Mouse (Mus musculus): Measurements from ENCODE around the gene Cntn4. TPM values are rescaled to one million over a fixed set of nuclear protein-coding genes. Genes with fewer than 3 reads are reported as not detected.

Gene Cntn4
- polyA plus RNA-seq, 1 experiment from 2014 or later = 34.0 TPM

- Histone ChIP-seq H3K4me1 (replicated peaks; ENCODE audit: control insufficient read depth, insufficient read depth, low read length) (no peaks in the 10 kb centered on the region), H3K4me3 (replicated peaks; ENCODE audit: low read length) (no peak overlapping the region), H3K27ac (no peak overlapping the region), H3K9ac (no peak overlapping the region), H3K4me2 (replicated peaks) (no peak overlapping the region), H3K9me3 (ENCODE audit: control insufficient read depth, low read length) (no peaks in the 10 kb centered on the region), H3K36me3 (replicated peaks; ENCODE audit: control insufficient read depth, insufficient read depth) (no peaks in the 10 kb centered on the region), H3K27me3 (ENCODE audit: control insufficient read depth, insufficient read depth, low read length) (no peaks in the 10 kb centered on the region)
- DNase-seq (ENCODE audit: low spot score) (no peak), ATAC-seq (ENCODE audit: low FRiP score) (no peak)
- 78% methylated on average over 5 of the region's 5 CpGs for WGBS
Observed at GRCm38 (mm10) chr6:106013018-106013417, 335.6 kb downstream of the Cntn4 start.

DNA sequence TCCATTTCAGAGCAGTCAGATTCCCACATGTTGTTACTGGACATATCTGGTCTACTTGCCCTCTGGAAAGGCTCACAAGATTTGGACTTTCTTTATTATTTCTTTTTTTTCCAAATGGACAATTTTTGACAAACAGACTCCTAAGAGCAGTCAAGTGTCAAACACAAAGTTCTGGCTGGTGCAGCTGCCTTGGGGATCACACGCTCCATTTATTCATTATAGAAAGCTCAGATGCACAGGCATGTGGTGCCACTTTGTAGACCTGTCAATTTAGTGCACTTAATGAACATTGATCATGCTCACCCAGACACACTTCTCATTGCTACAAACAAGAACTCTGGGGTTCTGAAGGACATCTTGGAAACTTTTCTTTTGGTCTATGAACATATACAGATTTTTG lies 337.7 kb downstream of the Cntn4 start:
- Histone ChIP-seq H3K27me3 (ENCODE audit: control insufficient read depth, insufficient read depth, low read length) (no peaks in the 10 kb centered on the region), H3K36me3 (replicated peaks; ENCODE audit: control insufficient read depth, insufficient read depth) (no peaks in the 10 kb centered on the region), H3K4me2 (replicated peaks) (no peak overlapping the region), H3K27ac (no peak overlapping the region), H3K4me1 (replicated peaks; ENCODE audit: control insufficient read depth, insufficient read depth, low read length) (no peaks in the 10 kb centered on the region), H3K9ac (no peak overlapping the region), H3K4me3 (replicated peaks; ENCODE audit: low read length) (no peak overlapping the region), H3K9me3 (ENCODE audit: control insufficient read depth, low read length) (no peaks in the 10 kb centered on the region)
- WGBS = 67% methylated on average over 1 of the region's 1 CpGs
- no peak for ATAC-seq (ENCODE audit: low FRiP score)
- DNase-seq (ENCODE audit: low spot score) = no peak

DNA sequence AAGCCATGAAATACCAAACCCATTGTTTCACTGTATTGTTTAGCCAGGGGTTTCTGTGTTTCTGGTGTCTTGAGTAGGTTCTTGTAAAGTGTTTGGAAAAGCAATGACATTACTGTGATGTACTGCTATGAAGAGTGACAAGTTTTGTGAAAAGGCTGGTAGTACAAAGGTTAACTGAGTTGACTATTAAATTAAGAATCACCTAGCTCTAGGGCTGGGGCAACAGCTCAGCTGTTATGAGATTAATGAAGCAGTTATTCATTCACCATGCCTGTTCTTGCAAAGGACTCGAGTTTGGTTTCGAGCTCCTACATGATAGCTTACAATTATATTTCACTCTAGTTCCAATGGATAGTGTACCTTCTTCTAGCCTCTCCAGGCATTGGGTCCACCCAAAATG lies 371.4 kb downstream of the Cntn4 start:
- Histone ChIP-seq H3K9me3 (ENCODE audit: control insufficient read depth, low read length) (no peaks in the 10 kb centered on the region), H3K36me3 (replicated peaks; ENCODE audit: control insufficient read depth, insufficient read depth) (no peaks in the 10 kb centered on the region), H3K4me3 (replicated peaks; ENCODE audit: low read length) (no peak overlapping the region), H3K27ac (no peak overlapping the region), H3K4me2 (replicated peaks) (no peak overlapping the region), H3K27me3 (ENCODE audit: control insufficient read depth, insufficient read depth, low read length) (no peaks in the 10 kb centered on the region), H3K4me1 (replicated peaks; ENCODE audit: control insufficient read depth, insufficient read depth, low read length) (no peaks in the 10 kb centered on the region), H3K9ac (no peak overlapping the region)
- ATAC-seq (ENCODE audit: low FRiP score) (no peak), DNase-seq (ENCODE audit: low spot score) (no peak)
- WGBS = 79% methylated on average over 2 of the region's 2 CpGs

- no peaks in the 10 kb centered on the region for H3K36me3 ChIP-seq (replicated peaks; ENCODE audit: control insufficient read depth, insufficient read depth)
- H3K27ac ChIP-seq = no peak overlapping the region
- DNase-seq (ENCODE audit: low spot score) = no peak
- H3K4me1 ChIP-seq (replicated peaks; ENCODE audit: control insufficient read depth, insufficient read depth, low read length) = no peaks in the 10 kb centered on the region
- H3K4me3 ChIP-seq (replicated peaks; ENCODE audit: low read length) = no peak overlapping the region
- H3K4me2 ChIP-seq (replicated peaks) = no peak overlapping the region
- ATAC-seq (ENCODE audit: low FRiP score) = no peak
- WGBS = 85% methylated on average over 1 of the region's 1 CpGs
- no peak overlapping the region for H3K9ac ChIP-seq
- H3K27me3 ChIP-seq (ENCODE audit: control insufficient read depth, insufficient read depth, low read length) = no peaks in the 10 kb centered on the region
- H3K9me3 ChIP-seq (ENCODE audit: control insufficient read depth, low read length) = no peaks in the 10 kb centered on the region
Observed at GRCm38 (mm10) chr6:106056123-106056522, 378.7 kb downstream of the Cntn4 start.

GRCm38 (mm10) chr6:106078071-106078603 lies 400.7 kb downstream of the Cntn4 start:
- Histone ChIP-seq H3K27me3 (ENCODE audit: control insufficient read depth, insufficient read depth, low read length) (no peaks in the 10 kb centered on the region), H3K27ac (peak overlapping the region; percentile 36; the same call in 1 of the 2 replicates), H3K36me3 (replicated peaks; ENCODE audit: control insufficient read depth, insufficient read depth) (no peaks in the 10 kb centered on the region), H3K9me3 (ENCODE audit: control insufficient read depth, low read length) (no peaks in the 10 kb centered on the region), H3K9ac (no peak overlapping the region), H3K4me3 (replicated peaks; ENCODE audit: low read length) (no peak overlapping the region), H3K4me2 (replicated peaks) (no peak overlapping the region), H3K4me1 (replicated peaks; ENCODE audit: control insufficient read depth, insufficient read depth, low read length) (no peaks in the 10 kb centered on the region)
- WGBS = 30% methylated on average over 4 of the region's 4 CpGs
- ATAC-seq (ENCODE audit: low FRiP score) (peak; percentile 40; the same call in 1 of the 2 replicates), DNase-seq (ENCODE audit: low spot score) (peak; percentile 47)

DNA sequence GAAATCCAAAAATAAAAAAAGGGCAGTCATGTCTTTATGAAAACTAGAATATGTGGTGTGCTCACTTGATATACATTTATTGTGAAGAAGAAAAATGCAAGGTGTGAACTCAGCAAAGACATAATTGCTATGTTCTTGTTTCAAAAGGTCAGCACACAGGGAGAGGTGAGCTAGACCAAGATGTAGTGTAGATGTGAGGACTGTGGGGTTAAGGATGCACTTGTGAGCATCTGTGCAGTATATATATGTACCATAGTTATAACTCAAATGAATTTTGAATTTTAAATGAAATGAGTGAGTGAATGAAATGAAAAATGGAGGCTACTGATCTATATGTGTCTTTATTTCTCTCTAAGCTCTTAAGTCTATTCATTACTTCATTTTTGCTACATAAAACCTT lies 401.2 kb downstream of the Cntn4 start:
- Histone ChIP-seq H3K4me3 (replicated peaks; ENCODE audit: low read length) (no peak overlapping the region), H3K4me1 (replicated peaks; ENCODE audit: control insufficient read depth, insufficient read depth, low read length) (no peaks in the 10 kb centered on the region), H3K9ac (no peak overlapping the region), H3K9me3 (ENCODE audit: control insufficient read depth, low read length) (no peaks in the 10 kb centered on the region), H3K4me2 (replicated peaks) (no peak overlapping the region), H3K27ac (no peak overlapping the region), H3K36me3 (replicated peaks; ENCODE audit: control insufficient read depth, insufficient read depth) (no peaks in the 10 kb centered on the region), H3K27me3 (ENCODE audit: control insufficient read depth, insufficient read depth, low read length) (no peaks in the 10 kb centered on the region)
- ATAC-seq (ENCODE audit: low FRiP score) (no peak), DNase-seq (ENCODE audit: low spot score) (no peak)

- DNase-seq (ENCODE audit: low spot score) (no peak), ATAC-seq (ENCODE audit: low FRiP score) (no peak)
- Histone ChIP-seq H3K4me3 (replicated peaks; ENCODE audit: low read length) (no peak overlapping the region), H3K36me3 (replicated peaks; ENCODE audit: control insufficient read depth, insufficient read depth) (no peaks in the 10 kb centered on the region), H3K9me3 (ENCODE audit: control insufficient read depth, low read length) (no peaks in the 10 kb centered on the region), H3K27ac (no peak overlapping the region), H3K4me2 (replicated peaks) (no peak overlapping the region), H3K4me1 (replicated peaks; ENCODE audit: control insufficient read depth, insufficient read depth, low read length) (no peaks in the 10 kb centered on the region), H3K27me3 (ENCODE audit: control insufficient read depth, insufficient read depth, low read length) (no peaks in the 10 kb centered on the region), H3K9ac (no peak overlapping the region)
- 90% methylated on average over 4 of the region's 4 CpGs for WGBS
Observed at GRCm38 (mm10) chr6:106097856-106098255, 420.4 kb downstream of the Cntn4 start.

GRCm38 (mm10) chr6:106118523-106119081 lies 441.1 kb downstream of the Cntn4 start:
- no peaks in the 10 kb centered on the region for H3K4me1 ChIP-seq (replicated peaks; ENCODE audit: control insufficient read depth, insufficient read depth, low read length)
- ATAC-seq (ENCODE audit: low FRiP score) (peak; percentile 88), DNase-seq (ENCODE audit: low spot score) (peak; percentile 76)
- peak overlapping the region; percentile 57 for H3K27ac ChIP-seq
- 5% methylated on average over 15 of the region's 15 CpGs for WGBS
- peak overlapping the region; percentile 57 for H3K4me2 ChIP-seq (replicated peaks)
- H3K36me3 ChIP-seq (replicated peaks; ENCODE audit: control insufficient read depth, insufficient read depth) = no peaks in the 10 kb centered on the region
- no peaks in the 10 kb centered on the region for H3K27me3 ChIP-seq (ENCODE audit: control insufficient read depth, insufficient read depth, low read length)
- H3K4me3 ChIP-seq (replicated peaks; ENCODE audit: low read length) = peak overlapping the region; percentile 35
- H3K9ac ChIP-seq = peak overlapping the region; percentile 56
- no peaks in the 10 kb centered on the region for H3K9me3 ChIP-seq (ENCODE audit: control insufficient read depth, low read length)

GRCm38 (mm10) chr6:106153530-106153929 lies 476.1 kb downstream of the Cntn4 start:
- ATAC-seq (ENCODE audit: low FRiP score) = no peak
- WGBS = 70% methylated on average over 2 of the region's 2 CpGs
- Histone ChIP-seq H3K9me3 (ENCODE audit: control insufficient read depth, low read length) (no peaks in the 10 kb centered on the region), H3K27ac (no peak overlapping the region), H3K4me3 (replicated peaks; ENCODE audit: low read length) (no peak overlapping the region), H3K9ac (no peak overlapping the region), H3K27me3 (ENCODE audit: control insufficient read depth, insufficient read depth, low read length) (no peaks in the 10 kb centered on the region), H3K36me3 (replicated peaks; ENCODE audit: control insufficient read depth, insufficient read depth) (no peaks in the 10 kb centered on the region), H3K4me1 (replicated peaks; ENCODE audit: control insufficient read depth, insufficient read depth, low read length) (no peaks in the 10 kb centered on the region), H3K4me2 (replicated peaks) (no peak overlapping the region)
- no peak for DNase-seq (ENCODE audit: low spot score)

DNA sequence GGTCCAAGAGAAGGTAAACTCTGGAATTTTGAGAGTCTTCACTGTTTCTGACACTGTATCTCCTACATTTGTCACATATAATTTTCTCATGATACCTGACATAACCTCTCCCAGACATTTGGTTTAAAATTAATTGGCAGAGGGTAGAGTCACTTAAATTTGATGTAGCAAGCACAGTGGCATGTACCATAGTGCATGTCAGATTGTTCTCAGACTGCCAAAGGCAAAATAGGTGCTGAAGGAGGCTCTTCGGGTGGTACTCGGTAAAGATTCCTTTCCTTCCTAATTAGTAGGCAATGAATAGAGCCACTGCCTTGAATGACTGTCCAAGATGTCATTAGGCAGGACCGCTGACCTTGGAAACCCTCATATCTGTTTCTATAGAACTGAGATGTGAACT lies 477.9 kb downstream of the Cntn4 start:
- no peaks in the 10 kb centered on the region for H3K9me3 ChIP-seq (ENCODE audit: control insufficient read depth, low read length)
- no peak for ATAC-seq (ENCODE audit: low FRiP score)
- no peak overlapping the region for H3K9ac ChIP-seq
- WGBS = 82% methylated on average over 3 of the region's 3 CpGs
- H3K36me3 ChIP-seq (replicated peaks; ENCODE audit: control insufficient read depth, insufficient read depth) = no peaks in the 10 kb centered on the region
- H3K4me1 ChIP-seq (replicated peaks; ENCODE audit: control insufficient read depth, insufficient read depth, low read length) = no peaks in the 10 kb centered on the region
- no peak overlapping the region for H3K27ac ChIP-seq
- no peaks in the 10 kb centered on the region for H3K27me3 ChIP-seq (ENCODE audit: control insufficient read depth, insufficient read depth, low read length)
- H3K4me3 ChIP-seq (replicated peaks; ENCODE audit: low read length) = no peak overlapping the region
- H3K4me2 ChIP-seq (replicated peaks) = no peak overlapping the region
- no peak for DNase-seq (ENCODE audit: low spot score)

Measured in hindbrain, embryonic 14.5 days (tissue).